Mouse (Mus musculus) neural tube, embryonic 15.5 days (tissue): ENCODE results near the gene Plxnc1. TPM values are rescaled to one million over a fixed set of nuclear protein-coding genes. Genes with fewer than 3 reads are reported as not detected.
A peak's percentile ranks its signal among the peaks of the same experiment; 100 is the strongest.

Source experiments
- ATAC-seq: fragments of 200-750 bp; cut with Nextera tagmentation; 2 replicates; pipeline ENCODE4 v1.8.0; 2017; ENCODE audit warnings: mild to moderate bottlenecking, moderate TSS enrichment, moderate library complexity; ENCODE audit not compliant: low FRiP score
- H3K27ac ChIP-seq: fragments of 300-500 bp; sonication (generic); replicated peaks from 2 replicates; pipeline ENCODE4 v1.5.1; 2015; ENCODE audit warnings: mild to moderate bottlenecking, inconsistent platforms
- H3K27me3 ChIP-seq: fragments of 300-500 bp; sonication (generic); replicated peaks from 2 replicates; pipeline ENCODE4 v1.6.1; 2015; ENCODE audit warnings: inconsistent platforms
- H3K36me3 ChIP-seq: fragments of 300-500 bp; sonication (generic); 2 replicates; pipeline ENCODE4 v1.6.1; 2015; ENCODE audit warnings: inconsistent platforms
- H3K4me1 ChIP-seq: fragments of 300-500 bp; sonication (generic); 2 replicates; pipeline ENCODE4 v1.6.1; 2015; ENCODE audit warnings: inconsistent platforms
- H3K4me2 ChIP-seq: fragments of 300-500 bp; sonication (generic); 2 replicates; pipeline ENCODE4 v1.6.1; 2015; ENCODE audit warnings: inconsistent platforms, mild to moderate bottlenecking, moderate library complexity
- H3K4me3 ChIP-seq: fragments of 300-500 bp; sonication (generic); replicated peaks from 2 replicates; pipeline ENCODE4 v1.5.1; 2015; ENCODE audit warnings: mild to moderate bottlenecking, inconsistent platforms
- H3K9ac ChIP-seq: fragments of 300-500 bp; sonication (generic); replicated peaks from 2 replicates; pipeline ENCODE4 v1.6.1; 2015; ENCODE audit warnings: mild to moderate bottlenecking, inconsistent platforms
- H3K9me3 ChIP-seq: fragments of 300-500 bp; sonication (generic); replicated peaks from 2 replicates; pipeline ENCODE4 v1.6.1; 2016; ENCODE audit warnings: inconsistent platforms
- WGBS: fragments of 180-500 bp; shearing (Covaris S2); methylation state at CpG from one replicate; pipeline ENCODE4 v1.1.7; 2015; ENCODE audit warnings: mixed read lengths; 5-methylcytosine and 5-hydroxymethylcytosine counted together
- polyA plus RNA-seq: library from polyadenylated mRNA; unstranded; fragments of >200 nt; fragmentation: Nextera tagmentation; extraction: Ambion mirVana; gene quantifications from 2 replicates; pipeline ENCODE4 v1.2.1, GENCODE M21; 2015

Plxnc1 gene
- polyA plus RNA-seq, 1 experiment from 2014 or later: 9.8 TPM

GRCm38 (mm10) chr10:94807323-94807722 lies 137.3 kb downstream of the Plxnc1 start:
- no peak overlapping the region for H3K4me2 ChIP-seq
- WGBS: 79% methylated on average over 7 of the region's 7 CpGs

GRCm38 (mm10) chr10:94804909-94805220 lies 139.8 kb downstream of the Plxnc1 start:
- Histone ChIP-seq H3K27me3 (no peaks in the 10 kb centered on the region), H3K4me2 (no peak overlapping the region), H3K27ac (no peak overlapping the region), H3K9me3 (no peaks in the 10 kb centered on the region), H3K4me1 (peaks cover 18% of the 10 kb centered on the region; the same call in 1 of the 2 replicates), H3K36me3 (peaks cover 7% of the 10 kb centered on the region; the same call in 1 of the 2 replicates), H3K4me3 (no peak overlapping the region), H3K9ac (no peak overlapping the region)
- 93% methylated on average over 1 of the region's 1 CpGs for WGBS
- no peak for ATAC-seq

More at GRCm38 (mm10) chr10:94807323-94807722, 137.3 kb downstream of the Plxnc1 start:
- no peak for ATAC-seq
- H3K4me1 ChIP-seq: peaks cover 25% of the 10 kb centered on the region
- H3K9me3 ChIP-seq: no peaks in the 10 kb centered on the region
- H3K9ac ChIP-seq: no peak overlapping the region
- peaks cover 5% of the 10 kb centered on the region; the same call in 1 of the 2 replicates for H3K36me3 ChIP-seq
- H3K27me3 ChIP-seq: no peaks in the 10 kb centered on the region; the same call in 1 of the 2 replicates
- H3K4me3 ChIP-seq: no peak overlapping the region
- H3K27ac ChIP-seq: no peak overlapping the region

GRCm38 (mm10) chr10:94804029-94804908 lies 140.4 kb downstream of the Plxnc1 start:
- no peaks in the 10 kb centered on the region for H3K9me3 ChIP-seq
- WGBS: 73% methylated on average over 10 of the region's 10 CpGs
- H3K36me3 ChIP-seq: peaks cover 10% of the 10 kb centered on the region; the same call in 1 of the 2 replicates
- H3K27ac ChIP-seq: no peak overlapping the region
- H3K4me1 ChIP-seq: peaks cover 22% of the 10 kb centered on the region
- no peak overlapping the region; the same call in 1 of the 2 replicates for H3K9ac ChIP-seq
- no peak for ATAC-seq
- no peaks in the 10 kb centered on the region for H3K27me3 ChIP-seq
- no peak overlapping the region for H3K4me3 ChIP-seq
- H3K4me2 ChIP-seq: no peak overlapping the region

GRCm38 (mm10) chr10:94800677-94801354 lies 143.8 kb downstream of the Plxnc1 start:
- peaks cover 26% of the 10 kb centered on the region for H3K36me3 ChIP-seq
- WGBS: 86% methylated on average over 7 of the region's 7 CpGs

GRCm38 (mm10) chr10:94799485-94800239 lies 145.0 kb downstream of the Plxnc1 start:
- H3K9me3 ChIP-seq: no peaks in the 10 kb centered on the region
- no peaks in the 10 kb centered on the region for H3K27me3 ChIP-seq
- peaks cover 10% of the 10 kb centered on the region for H3K4me1 ChIP-seq
- no peak overlapping the region for H3K9ac ChIP-seq
- 0 out of 2 replicates have a peak, but pooled peaks have one; percentile 38 for ATAC-seq
- no peak overlapping the region for H3K27ac ChIP-seq
- H3K4me2 ChIP-seq: no peak overlapping the region
- H3K4me3 ChIP-seq: no peak overlapping the region
- peaks cover 32% of the 10 kb centered on the region for H3K36me3 ChIP-seq
- 14% methylated on average over 2 of the region's 2 CpGs for WGBS

More at GRCm38 (mm10) chr10:94800677-94801354, 143.8 kb downstream of the Plxnc1 start:
- Histone ChIP-seq H3K27me3 (no peaks in the 10 kb centered on the region), H3K4me1 (peaks cover 17% of the 10 kb centered on the region), H3K9ac (no peak overlapping the region), H3K4me2 (no peak overlapping the region), H3K4me3 (no peak overlapping the region), H3K9me3 (no peaks in the 10 kb centered on the region), H3K27ac (no peak overlapping the region)
- ATAC-seq: no peak

- Histone ChIP-seq H3K27ac (no peak overlapping the region), H3K9me3 (no peaks in the 10 kb centered on the region), H3K9ac (no peak overlapping the region), H3K36me3 (peaks cover 42% of the 10 kb centered on the region), H3K27me3 (no peaks in the 10 kb centered on the region), H3K4me2 (no peak overlapping the region), H3K4me3 (no peak overlapping the region), H3K4me1 (peaks cover 5% of the 10 kb centered on the region; the same call in 1 of the 2 replicates)
- no peak for ATAC-seq
- 70% methylated on average over 5 of the region's 5 CpGs for WGBS
Observed at GRCm38 (mm10) chr10:94798128-94798527, 146.5 kb downstream of the Plxnc1 start.

GRCm38 (mm10) chr10:94794666-94795244 lies 149.9 kb downstream of the Plxnc1 start:
- Histone ChIP-seq H3K27me3 (no peaks in the 10 kb centered on the region), H3K4me2 (no peak overlapping the region), H3K27ac (no peak overlapping the region), H3K4me1 (peaks cover 5% of the 10 kb centered on the region; the same call in 1 of the 2 replicates), H3K36me3 (peaks cover 39% of the 10 kb centered on the region), H3K9ac (no peak overlapping the region), H3K9me3 (no peaks in the 10 kb centered on the region), H3K4me3 (no peak overlapping the region)
- no peak for ATAC-seq
- WGBS: 89% methylated on average over 5 of the region's 5 CpGs

- no peaks in the 10 kb centered on the region for H3K4me1 ChIP-seq
- WGBS: 96% methylated on average over 3 of the region's 3 CpGs
- H3K9ac ChIP-seq: no peak overlapping the region
- H3K36me3 ChIP-seq: peaks cover 33% of the 10 kb centered on the region
- no peak overlapping the region for H3K27ac ChIP-seq
- no peak overlapping the region for H3K4me3 ChIP-seq
- H3K9me3 ChIP-seq: no peaks in the 10 kb centered on the region
- ATAC-seq: no peak
- no peak overlapping the region for H3K4me2 ChIP-seq
- no peaks in the 10 kb centered on the region for H3K27me3 ChIP-seq
Observed at GRCm38 (mm10) chr10:94793914-94794313, 150.7 kb downstream of the Plxnc1 start.

- no peak for ATAC-seq
- H3K27ac ChIP-seq: no peak overlapping the region
- 55% methylated on average over 3 of the region's 3 CpGs for WGBS
Observed at GRCm38 (mm10) chr10:94789205-94789604, 155.4 kb downstream of the Plxnc1 start.

GRCm38 (mm10) chr10:94780618-94781262 lies 163.9 kb downstream of the Plxnc1 start:
- WGBS: 87% methylated on average over 3 of the region's 3 CpGs
- Histone ChIP-seq H3K4me2 (no peak overlapping the region), H3K27ac (no peak overlapping the region), H3K27me3 (no peaks in the 10 kb centered on the region), H3K4me1 (no peaks in the 10 kb centered on the region), H3K9me3 (no peaks in the 10 kb centered on the region), H3K36me3 (0 out of 2 replicates have a peak, but pooled peaks cover 9% of the 10 kb centered on the region), H3K9ac (no peak overlapping the region), H3K4me3 (no peak overlapping the region)
- ATAC-seq: no peak

More at GRCm38 (mm10) chr10:94789205-94789604, 155.4 kb downstream of the Plxnc1 start:
- H3K4me3 ChIP-seq: no peak overlapping the region
- no peak overlapping the region for H3K4me2 ChIP-seq
- H3K4me1 ChIP-seq: no peaks in the 10 kb centered on the region
- no peaks in the 10 kb centered on the region for H3K9me3 ChIP-seq
- no peaks in the 10 kb centered on the region for H3K27me3 ChIP-seq
- H3K9ac ChIP-seq: no peak overlapping the region
- peaks cover 20% of the 10 kb centered on the region for H3K36me3 ChIP-seq
